In genomic region chr5:138132425-138133064, GRCm38 (mm10) we compare ENCODE assay signal across 26 mouse cellular contexts. TPM values are rescaled to one million over a fixed set of nuclear protein-coding genes. Genes with fewer than 3 reads are reported as not detected.
DNase-seq lines count a peak whose midpoint lies in the region; ATAC-seq and TF ChIP-seq lines count a peak whose summit lies in the region.
"Had no signal": no experiment of that assay in that cellular context is flagged by ENCODE, and none has a peak within 500 bp of the region (broad histone marks: within the 10 kb centered on the region; RNA-seq: fewer than 3 reads in every experiment).

No protein-coding gene starts in this region.

- no peak overlapping the region for H3K9ac ChIP-seq in lung, postnatal 0 days (replicated peaks; ENCODE audit: low read depth)
- H3K9ac ChIP-seq: embryonic facial prominence, embryonic 15.5 days; forebrain, embryonic 13.5 days; liver, embryonic 14.5 days; lung, embryonic 15.5 days had no signal

- H3K4me1 ChIP-seq in lung, postnatal 0 days (ENCODE audit: insufficient read depth, low read depth, low read length): no peaks in the 10 kb centered on the region
- H3K4me1 ChIP-seq: embryonic facial prominence, embryonic 15.5 days; forebrain, embryonic 13.5 days; hindbrain, embryonic 10.5 days; lung, embryonic 15.5 days had no signal

- peak overlapping the region; percentile 32; the same call in 1 of the 2 replicates for H3K27ac ChIP-seq in lung, postnatal 0 days (ENCODE audit: low read length)
- H3K27ac ChIP-seq: embryonic facial prominence, embryonic 15.5 days; forebrain, embryonic 13.5 days; hindbrain, embryonic 10.5 days; liver, embryonic 14.5 days; lung, embryonic 15.5 days had no signal

- H3K4me2 ChIP-seq in lung, postnatal 0 days (replicated peaks; ENCODE audit: low read depth, low read length): no peak overlapping the region
- H3K4me2 ChIP-seq: embryonic facial prominence, embryonic 15.5 days; forebrain, embryonic 13.5 days; lung, embryonic 15.5 days; midbrain, embryonic 11.5 days had no signal

- H3K9me3 ChIP-seq in lung, postnatal 0 days (ENCODE audit: low read length): no peaks in the 10 kb centered on the region
- H3K9me3 ChIP-seq: embryonic facial prominence, embryonic 15.5 days; forebrain, embryonic 13.5 days; hindbrain, embryonic 10.5 days; lung, embryonic 15.5 days had no signal

- H3K36me3 ChIP-seq in lung, postnatal 0 days (ENCODE audit: insufficient read depth, low read length): peaks cover 35% of the 10 kb centered on the region

- H3K4me3 ChIP-seq in lung, postnatal 0 days (ENCODE audit: low read depth, low read length): no peak overlapping the region
- H3K4me3 ChIP-seq: embryonic facial prominence, embryonic 15.5 days; forebrain, embryonic 13.5 days; hindbrain, embryonic 10.5 days; lung, embryonic 15.5 days had no signal

- TF ChIP-seq EP300 in lung, postnatal 0 days (IDR thresholded peaks at IDR 0.05): peak; percentile 68

- ATAC-seq in lung, postnatal 0 days: peak; percentile 87
- ATAC-seq: forebrain, embryonic 13.5 days; hindbrain, embryonic 16.5 days; midbrain, embryonic 16.5 days had no signal

- TF ChIP-seq CTCF in lung, postnatal 0 days (IDR thresholded peaks at IDR 0.05): no peak

- H3K27me3 ChIP-seq in lung, postnatal 0 days (replicated peaks; ENCODE audit: insufficient read depth, low read length): no peaks in the 10 kb centered on the region
- H3K27me3 ChIP-seq: embryonic facial prominence, embryonic 15.5 days; forebrain, embryonic 13.5 days; lung, embryonic 15.5 days had no signal

- WGBS in lung, postnatal 0 days: 76% methylated on average over 5 of the region's 5 CpGs

- DNase-seq in kidney, adult 11 months: peak; percentile 70
- DNase-seq in kidney, adult 18-20 months: no peak
- peak; percentile 46 for DNase-seq in lung, postnatal 0 days (ENCODE audit: low spot score)
- no peak for DNase-seq in lung, postnatal 10 days
- DNase-seq in fat pad, adult 2 months (ENCODE audit: extremely low read depth, low read depth, low spot score): peak; percentile 26
- peak; percentile 65 for DNase-seq in kidney, postnatal 14 days
- no peak for DNase-seq in thymus, postnatal 14 days
- DNase-seq in retina, embryonic 14.5 days (ENCODE audit: low spot score): no peak
- DNase-seq: adrenal gland, postnatal 36 days; cerebellum, adult 18-20 months; cerebellum, postnatal 10 days; gastrocnemius, postnatal 14 days; heart, postnatal 14 days; left cerebral cortex, postnatal 4 days; liver; right cerebral cortex, adult 18-20 months; spleen, adult 18-20 months; thymus, postnatal 36 days had no signal

RNA-seq across cellular contexts. Expression of gene Zscan21, which starts 15.8 kb away (rescaled TPM):
- 32.1 and 35.1 TPM in 2 replicates for polyA plus RNA-seq in lung, postnatal 0 days (2015; fragmentation: Nextera tagmentation; extraction: Ambion mirVana)

RNA-seq across cellular contexts. Expression of gene Zfp113, which starts 23.0 kb away (rescaled TPM):
- 11.4 and 12.3 TPM in 2 replicates for polyA plus RNA-seq in lung, postnatal 0 days (2015; fragmentation: Nextera tagmentation; extraction: Ambion mirVana)

RNA-seq across cellular contexts. Expression of gene Cops6, which starts 28.3 kb away (rescaled TPM):
- 173 TPM in 2 replicates for polyA plus RNA-seq in lung, postnatal 0 days (2015; fragmentation: Nextera tagmentation; extraction: Ambion mirVana)

RNA-seq across cellular contexts. Expression of gene Ap4m1, which starts 39.3 kb away (rescaled TPM):
- polyA plus RNA-seq in lung, postnatal 0 days (2015; fragmentation: Nextera tagmentation; extraction: Ambion mirVana): 10.9 and 11.1 TPM in 2 replicates

RNA-seq across cellular contexts. Expression of gene Mcm7, which starts 39.7 kb away (rescaled TPM):
- polyA plus RNA-seq in lung, postnatal 0 days (2015; fragmentation: Nextera tagmentation; extraction: Ambion mirVana): 36.2 and 37.5 TPM in 2 replicates

Comparison
In these comparisons a context has a peak if more than half of its experiments do, and no peak if none do; other contexts are left out.
1. DNase-seq: peak in kidney, adult 11 months (single experiment), lung, postnatal 0 days (single experiment), fat pad, adult 2 months (single experiment) and kidney, postnatal 14 days (single experiment); none in kidney, adult 18-20 months (single experiment), lung, postnatal 10 days (single experiment), thymus, postnatal 14 days (single experiment) and retina, embryonic 14.5 days (single experiment).